Mouse (Mus musculus) right cerebral cortex, postnatal 14 days (tissue): ENCODE data around the gene Dr1.
"Not testable (repeated sequence)": the region's sequence is repeated elsewhere in the genome, so short reads cannot be mapped to it uniquely, and the experiment has no call there.

Experiments
- DNase-seq: peaks from one replicate; pipeline ENCODE4 v3.0.0; 2022

Dr1 gene

GRCm38 (mm10) chr5:108268127-108269062, at the start of gene Dr1:
TSS of gene Dr1 (plus strand) at chr5:108268897.
- peak; percentile 84 for DNase-seq

- no peak for DNase-seq
Measured at GRCm38 (mm10) chr5:108224077-108224476, 44.6 kb upstream of the Dr1 start.

- DNase-seq: no peak
Measured at GRCm38 (mm10) chr5:108226159-108226558, 42.5 kb upstream of the Dr1 start.

- DNase-seq: no peak
Measured at GRCm38 (mm10) chr5:108246314-108246765, 22.4 kb upstream of the Dr1 start.

- no peak for DNase-seq
Measured at GRCm38 (mm10) chr5:108250033-108250432, 18.7 kb upstream of the Dr1 start.

GRCm38 (mm10) chr5:108255259-108255658, 13.4 kb upstream of the Dr1 start:
- DNase-seq: no peak

- peak; percentile 14 for DNase-seq
Measured at GRCm38 (mm10) chr5:108262722-108263121, 6.0 kb upstream of the Dr1 start.

GRCm38 (mm10) chr5:108263785-108264184, 4.9 kb upstream of the Dr1 start:
- DNase-seq: not testable (repeated sequence)

- DNase-seq: no peak
Measured at GRCm38 (mm10) chr5:108266990-108267389, 1.7 kb upstream of the Dr1 start.

- no peak for DNase-seq
Measured at GRCm38 (mm10) chr5:108269063-108269810, 540 bp downstream of the Dr1 start.

GRCm38 (mm10) chr5:108269811-108270151, 1.1 kb downstream of the Dr1 start:
- DNase-seq: no peak

GRCm38 (mm10) chr5:108270415-108270814, 1.7 kb downstream of the Dr1 start:
- DNase-seq: no peak

- DNase-seq: not testable (repeated sequence)
Measured at GRCm38 (mm10) chr5:108271345-108271744, 2.6 kb downstream of the Dr1 start.

- no peak for DNase-seq
Measured at GRCm38 (mm10) chr5:108286957-108287356, 18.3 kb downstream of the Dr1 start.

GRCm38 (mm10) chr5:108301567-108301966, 32.9 kb downstream of the Dr1 start:
- no peak for DNase-seq

- DNase-seq: peak; percentile 93
Measured at GRCm38 (mm10) chr5:108312224-108313064, 43.7 kb downstream of the Dr1 start, which contains the start of gene Pigg. TSS of gene Pigg (plus strand) at chr5:108312609.

GRCm38 (mm10) chr5:108313065-108313860, 44.6 kb downstream of the Dr1 start:
- no peak for DNase-seq
